Mouse (Mus musculus) spleen, embryonic (tissue): Measurements from ENCODE around the gene Itpkc.

ENCODE experiments used
- CTCF ChIA-PET: fragments of 350-600 bp; sonication (Branson Sonifier 250); formaldehyde crosslinking; loops from one replicate; lab custom pipeline; 2022; lab: Charles Lee

Itpkc gene

DNA sequence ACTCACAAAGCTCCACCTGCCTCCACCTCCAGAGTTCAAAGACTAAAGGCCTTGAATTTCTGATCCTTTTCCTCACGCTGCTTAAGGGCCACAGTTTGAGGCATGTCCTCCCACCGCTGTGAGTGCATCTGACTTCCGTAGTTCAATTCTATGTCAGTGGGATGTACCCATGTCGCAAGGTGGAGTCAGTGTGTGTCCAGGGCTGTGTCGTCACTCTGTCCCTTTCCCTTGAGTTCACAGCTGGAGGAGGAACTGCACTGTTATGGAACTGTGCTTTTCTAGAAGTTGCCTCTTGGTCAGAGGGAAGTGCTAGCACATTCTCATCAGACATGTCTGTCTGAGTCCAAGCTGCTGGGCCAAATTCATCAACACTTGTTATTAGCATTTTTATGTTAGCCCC lies 10.1 kb upstream of the Itpkc start:
- CTCF ChIA-PET, result interaction anchor here (0.5 kb wide), 1 partner anchor 94 kb away, joined by 4 read pairs; no protein-coding TSS in a partner anchor

DNA sequence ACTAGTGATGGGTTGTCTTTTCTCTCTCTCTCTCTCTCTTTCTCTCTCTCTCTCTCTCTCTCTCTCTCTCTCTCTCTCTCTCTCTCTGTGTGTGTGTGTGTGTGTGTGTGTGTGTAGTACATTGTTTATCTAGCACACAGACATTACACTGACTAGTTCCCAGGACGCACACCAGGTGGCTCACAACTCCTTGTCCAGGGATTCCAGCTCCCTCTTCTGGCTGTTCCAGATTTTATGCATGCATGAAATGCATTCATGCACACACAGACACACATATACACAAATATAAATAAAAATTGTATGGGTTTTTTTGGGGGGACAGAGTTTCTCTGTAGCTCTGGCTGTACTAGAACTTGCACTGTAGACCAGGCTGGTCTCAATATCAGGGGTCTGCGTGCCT lies 9.1 kb upstream of the Itpkc start:
- CTCF ChIA-PET, result interaction anchor here (0.6 kb wide), 1 partner anchor 13 kb away, joined by 4 read pairs; no protein-coding TSS in a partner anchor

- CTCF ChIA-PET, result no interaction called here
These were observed 7.3 kb upstream of the Itpkc start for GRCm38 (mm10) chr7:27235726-27236125.

DNA sequence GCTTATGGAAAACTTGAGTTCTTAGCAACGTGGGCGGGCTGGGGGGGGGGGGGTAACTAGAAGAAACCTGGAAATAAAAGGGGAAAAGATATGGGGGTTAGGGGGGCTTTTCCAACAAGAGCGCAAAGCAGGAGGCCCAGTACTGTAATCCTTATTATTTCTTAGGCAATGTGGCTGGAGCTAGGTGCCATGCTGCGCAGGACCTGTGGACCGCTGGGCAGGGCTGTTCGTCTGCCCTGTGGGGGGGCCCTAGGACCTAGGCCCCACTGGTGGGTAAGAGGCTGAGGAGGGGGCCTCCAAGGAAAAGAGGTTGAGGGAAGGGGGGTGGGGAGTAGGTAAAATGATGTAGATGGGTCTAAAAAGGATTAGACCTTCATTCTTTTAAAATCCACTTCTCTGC lies 4.8 kb upstream of the Itpkc start:
- CTCF ChIA-PET, result interaction anchor here (0.9 kb wide), 1 partner anchor 1753 kb away, joined by 9 read pairs; no protein-coding TSS in a partner anchor

GRCm38 (mm10) chr7:27232781-27233281 lies 4.4 kb upstream of the Itpkc start, which contains the start of gene Coq8b:
TSS of gene Coq8b (plus strand) at chr7:27233023.
- CTCF ChIA-PET, result interaction anchor here (0.6 to 0.9 kb wide), 2 partner anchors 430 to 1753 kb away, joined by 9 read pairs; no protein-coding TSS in a partner anchor

DNA sequence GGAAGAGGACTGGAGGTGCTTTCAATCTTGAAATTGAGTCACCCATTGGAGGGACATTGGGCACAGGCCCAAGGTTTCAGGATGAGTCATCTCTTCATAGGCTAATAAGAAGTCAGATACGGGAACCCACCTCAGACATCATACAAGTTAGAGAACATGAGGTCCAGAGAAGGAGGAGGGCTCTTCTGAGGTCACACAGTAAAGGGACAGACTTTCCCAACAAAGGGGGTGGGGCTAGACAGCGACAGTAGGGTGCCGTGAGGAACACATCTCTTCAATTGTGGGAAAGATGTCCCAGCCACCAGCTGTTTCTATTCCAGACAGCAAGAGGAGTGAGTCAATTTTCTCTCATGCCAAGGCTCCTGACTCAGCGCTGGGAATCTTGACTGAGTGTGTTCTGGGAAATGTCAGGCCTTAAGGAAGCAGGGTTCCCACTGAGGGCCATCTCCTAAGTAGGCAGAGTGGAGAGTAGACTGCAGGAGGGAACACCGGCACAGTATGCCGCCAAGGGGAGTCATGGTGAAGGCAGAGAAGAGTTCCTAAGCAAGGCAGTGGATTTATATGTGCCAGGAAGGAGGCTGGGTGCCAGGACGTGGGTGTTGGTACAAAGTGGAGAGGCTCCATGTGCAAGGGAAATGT lies 3.4 kb upstream of the Itpkc start:
- CTCF ChIA-PET, result interaction anchor here (0.6 kb wide), 1 partner anchor 135 kb away, joined by 7 read pairs; no protein-coding TSS in a partner anchor

- CTCF ChIA-PET, result interaction anchor here (0.6 kb wide), 1 partner anchor 136 kb away, joined by 7 read pairs; no protein-coding TSS in a partner anchor
These were observed 2.3 kb upstream of the Itpkc start for GRCm38 (mm10) chr7:27230781-27231180.

- CTCF ChIA-PET, result no interaction called here
These were observed 404 bp upstream of the Itpkc start for GRCm38 (mm10) chr7:27228865-27229264.

GRCm38 (mm10) chr7:27227676-27228075 lies 785 bp downstream of the Itpkc start:
- CTCF ChIA-PET, result interaction anchor here (0.6 kb wide), 1 partner anchor 180 kb away, joined by 4 read pairs; no protein-coding TSS in a partner anchor

GRCm38 (mm10) chr7:27227276-27227675 lies 1.2 kb downstream of the Itpkc start:
- CTCF ChIA-PET, result interaction anchor here (0.6 kb wide), 1 partner anchor 180 kb away, joined by 4 read pairs; no protein-coding TSS in a partner anchor

GRCm38 (mm10) chr7:27224877-27225575 lies 3.4 kb downstream of the Itpkc start:
- CTCF ChIA-PET, result interaction anchor here (0.6 kb wide), 1 partner anchor 1549 kb away, joined by 3 read pairs; no protein-coding TSS in a partner anchor

GRCm38 (mm10) chr7:27222538-27222937 lies 5.9 kb downstream of the Itpkc start:
- CTCF ChIA-PET, result interaction anchor here (0.6 kb wide), 1 partner anchor 1070 kb away, joined by 3 read pairs; no protein-coding TSS in a partner anchor

GRCm38 (mm10) chr7:27221939-27222338 lies 6.5 kb downstream of the Itpkc start:
- CTCF ChIA-PET, result no interaction called here

DNA sequence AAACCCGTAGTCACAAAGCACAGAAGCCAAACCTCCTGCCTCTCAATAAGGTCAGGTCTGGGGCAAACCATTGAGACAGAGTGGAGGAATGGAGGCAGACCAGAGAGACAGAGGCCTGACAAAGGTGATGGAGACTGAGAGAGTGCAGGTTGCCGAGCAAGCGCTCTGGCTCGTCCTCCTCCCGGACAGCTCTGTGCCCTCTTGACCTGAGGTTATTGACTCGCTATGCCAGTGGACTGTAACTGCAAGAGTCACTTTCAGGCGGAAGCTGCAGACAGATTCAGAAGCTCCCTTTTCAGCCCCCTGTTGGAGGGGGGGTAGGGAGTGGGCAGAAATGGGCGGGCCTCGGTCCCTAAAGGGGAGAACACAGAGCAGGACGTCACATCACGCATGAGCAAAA lies 8.5 kb downstream of the Itpkc start:
- CTCF ChIA-PET, result interaction anchor here (0.6 kb wide), 1 partner anchor 218 kb away, joined by 3 read pairs; no protein-coding TSS in a partner anchor

DNA sequence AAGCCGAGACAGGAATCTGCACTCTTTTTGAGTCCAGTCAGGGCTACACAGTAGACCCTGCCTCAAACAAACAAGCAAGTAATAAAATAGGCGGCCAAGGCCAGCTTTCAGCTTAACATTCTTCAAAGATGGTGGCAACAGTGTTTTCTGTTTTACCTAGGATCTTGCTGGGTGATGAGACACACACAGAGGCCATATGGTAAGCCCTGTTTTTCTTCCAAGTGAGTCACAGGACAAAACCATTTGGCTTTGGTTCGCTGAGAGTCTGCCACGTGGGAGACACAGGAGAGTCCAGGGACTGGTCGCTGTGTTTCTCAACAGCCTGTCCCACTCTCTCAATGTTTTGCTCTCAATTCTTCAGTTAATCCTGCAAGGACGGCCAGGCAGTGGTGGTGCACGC lies 9.9 kb downstream of the Itpkc start:
- CTCF ChIA-PET, result no interaction called here

DNA sequence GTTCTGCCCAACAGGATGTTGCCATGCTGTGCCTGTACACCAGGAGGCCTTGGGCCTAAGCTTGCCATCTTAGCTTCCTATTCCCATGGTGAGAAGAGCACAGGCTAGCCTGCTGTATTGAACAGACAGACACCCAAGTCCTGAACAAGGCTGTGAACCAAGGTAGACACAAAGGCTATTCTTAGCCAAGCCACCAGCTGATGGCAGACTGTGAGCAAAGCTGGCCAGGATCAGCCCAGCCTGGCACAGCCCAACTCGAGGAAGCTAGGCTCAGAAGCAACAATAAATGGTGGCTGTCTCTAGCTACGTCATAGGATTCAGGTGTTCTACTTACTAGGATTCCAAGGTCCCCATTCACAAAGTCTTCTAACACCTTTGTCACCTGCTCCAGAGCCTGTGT lies 15.8 kb downstream of the Itpkc start:
- CTCF ChIA-PET, result no interaction called here

- CTCF ChIA-PET, result interaction anchor here (1.5 kb wide), 1 partner anchor 45 kb away, joined by 4 read pairs; no protein-coding TSS in a partner anchor
These were observed 24.6 kb downstream of the Itpkc start for GRCm38 (mm10) chr7:27203730-27204449.

- CTCF ChIA-PET, result interaction anchor here (0.6 to 1.0 kb wide), 2 partner anchors 139 to 1195 kb away, joined by 3 read pairs; partner anchors contain the start of gene Ltbp4
These were observed 29.7 kb downstream of the Itpkc start for GRCm38 (mm10) chr7:27198779-27199178.

- CTCF ChIA-PET, result interaction anchor here (0.6 to 0.7 kb wide), 2 partner anchors 103 to 1195 kb away, joined by 3 read pairs; no protein-coding TSS in a partner anchor
These were observed 30.1 kb downstream of the Itpkc start for GRCm38 (mm10) chr7:27198355-27198754.

GRCm38 (mm10) chr7:27197634-27198033 lies 30.8 kb downstream of the Itpkc start:
- CTCF ChIA-PET, result interaction anchor here (0.5 to 0.7 kb wide), 2 partner anchors 11 to 104 kb away, joined by 3 read pairs; no protein-coding TSS in a partner anchor

- CTCF ChIA-PET, result interaction anchor here (0.5 kb wide), 1 partner anchor 11 kb away, joined by 3 read pairs; no protein-coding TSS in a partner anchor
These were observed 31.3 kb downstream of the Itpkc start for GRCm38 (mm10) chr7:27197136-27197535.
